Mouse (Mus musculus): Measurements from ENCODE around the gene Gm38119. TPM values are rescaled to one million over a fixed set of nuclear protein-coding genes. Genes with fewer than 3 reads are reported as not detected.

The Gm38119 gene
- not detected for polyA plus RNA-seq (2017; shearing (Covaris generic))

GRCm38 (mm10) chr3:92738996-92739395 is at the start of gene Gm38119:
TSS of gene Gm38119 (minus strand) at chr3:92739096.

GRCm38 (mm10) chr3:92778799-92779198 is 39.9 kb upstream of the Gm38119 start, which contains the start of gene Lce1i:
TSS of gene Lce1i (minus strand) at chr3:92778899.

GRCm38 (mm10) chr3:92764965-92765364 is 26.1 kb upstream of the Gm38119 start, which contains the start of gene Lce1h:
TSS of gene Lce1h (minus strand) at chr3:92765065.

DNA sequence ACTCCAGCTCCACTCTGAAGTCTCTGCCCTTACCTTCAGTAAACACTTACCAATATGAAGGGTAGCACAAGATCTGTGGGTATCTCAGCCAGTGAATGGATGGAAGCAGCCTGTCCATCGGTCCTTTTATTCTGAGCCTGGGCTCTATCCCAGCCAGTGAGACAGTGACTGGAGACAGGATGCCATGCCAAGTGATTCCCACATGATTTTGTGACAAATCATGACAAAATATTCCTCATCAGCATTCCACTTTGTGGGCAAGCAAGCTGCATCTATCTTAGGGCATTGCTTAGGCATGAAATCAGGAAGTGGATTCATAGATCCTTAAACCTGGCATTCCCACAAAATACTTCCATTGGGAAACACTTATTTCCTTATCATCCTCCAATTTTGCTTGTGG is 13.3 kb upstream of the Gm38119 start, which contains the start of gene Lce1g:
Gene Lce1g, minus strand, starts transcription at position 101 of the 400 bp plus-strand sequence.

DNA sequence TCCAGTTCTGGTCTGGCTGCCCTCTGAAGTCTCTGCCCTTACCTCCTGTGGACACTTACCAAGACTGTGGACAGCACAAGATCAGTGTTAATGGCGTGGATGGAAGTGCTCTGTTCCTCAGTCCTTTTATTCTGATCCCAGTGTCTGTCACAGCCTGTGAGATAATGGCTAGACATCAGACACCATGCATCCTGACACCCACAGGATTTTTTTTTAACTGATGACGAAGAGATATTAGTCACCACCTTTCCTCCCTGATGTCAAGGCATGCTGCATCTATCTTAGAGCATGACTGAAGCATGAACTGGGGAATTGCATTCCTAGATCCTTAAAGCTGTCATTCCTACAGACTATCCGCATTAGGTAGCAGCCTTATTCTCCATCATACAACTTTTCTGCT is 18.6 kb downstream of the Gm38119 start, which contains the start of gene Lce1f:
Gene Lce1f, minus strand, starts transcription at position 101 of the 400 bp plus-strand sequence.

GRCm38 (mm10) chr3:92708974-92709373 is 29.9 kb downstream of the Gm38119 start, which contains the start of gene Lce1e:
TSS of gene Lce1e (minus strand) at chr3:92709074.

Other genes with a start within 250 kb of the Gm38119 start
- gene Sprr4, start 238.6 kb downstream of the Gm38119 start, polyA plus RNA-seq (2017; shearing (Covaris generic)), result not detected
- gene 2310046K23Rik, start 204.6 kb downstream of the Gm38119 start, polyA plus RNA-seq (2017; shearing (Covaris generic)), result not detected
- gene Ivl, start 165.4 kb downstream of the Gm38119 start, polyA plus RNA-seq (2017; shearing (Covaris generic)), result not detected
- not detected for gene Smcp, start 150.1 kb downstream of the Gm38119 start, polyA plus RNA-seq (2017; shearing (Covaris generic))
- gene 2210017I01Rik, start 131.6 kb downstream of the Gm38119 start, polyA plus RNA-seq (2017; shearing (Covaris generic)), result not detected
- not detected for gene Lce6a, start 117.4 kb downstream of the Gm38119 start, polyA plus RNA-seq (2017; shearing (Covaris generic))
- not detected for gene Lce1a1, start 90.8 kb downstream of the Gm38119 start, polyA plus RNA-seq (2017; shearing (Covaris generic))
- gene Lce1b, start 82.2 kb downstream of the Gm38119 start, polyA plus RNA-seq (2017; shearing (Covaris generic)), result not detected
- not detected for gene Lce1a2, start 68.8 kb downstream of the Gm38119 start, polyA plus RNA-seq (2017; shearing (Covaris generic))
- gene Lce1c, start 59.8 kb downstream of the Gm38119 start, polyA plus RNA-seq (2017; shearing (Covaris generic)), result not detected
- not detected for gene Lce1d, start 51.9 kb downstream of the Gm38119 start, polyA plus RNA-seq (2017; shearing (Covaris generic))
- not detected for gene Lce1e, start 30.0 kb downstream of the Gm38119 start, polyA plus RNA-seq (2017; shearing (Covaris generic))
- not detected for gene Lce1f, start 18.7 kb downstream of the Gm38119 start, polyA plus RNA-seq (2017; shearing (Covaris generic))
- not detected for gene Lce1g, start 13.2 kb upstream of the Gm38119 start, polyA plus RNA-seq (2017; shearing (Covaris generic))
- gene Lce1h, start 26.0 kb upstream of the Gm38119 start, polyA plus RNA-seq (2017; shearing (Covaris generic)), result not detected
- gene Lce1i, start 39.8 kb upstream of the Gm38119 start, polyA plus RNA-seq (2017; shearing (Covaris generic)), result not detected
- gene Lce1j, start 51.4 kb upstream of the Gm38119 start, polyA plus RNA-seq (2017; shearing (Covaris generic)), result not detected
- gene Lce1k, start 68.8 kb upstream of the Gm38119 start, polyA plus RNA-seq (2017; shearing (Covaris generic)), result not detected
- not detected for gene Kprp, start 88.2 kb upstream of the Gm38119 start, polyA plus RNA-seq (2017; shearing (Covaris generic))
- not detected for gene Lce1l, start 112.2 kb upstream of the Gm38119 start, polyA plus RNA-seq (2017; shearing (Covaris generic))
- under 1 TPM in 1 of 2 experiments, not detected in 1; 0.53 TPM for gene 2310050C09Rik, start 131.1 kb upstream of the Gm38119 start, polyA plus RNA-seq (2017; shearing (Covaris generic))
- not detected for gene Lce3a, start 187.1 kb upstream of the Gm38119 start, polyA plus RNA-seq (2017; shearing (Covaris generic))
- gene Lce3b, start 193.9 kb upstream of the Gm38119 start, polyA plus RNA-seq (2017; shearing (Covaris generic)), result not detected
- not detected for gene Lce3c, start 205.4 kb upstream of the Gm38119 start, polyA plus RNA-seq (2017; shearing (Covaris generic))
- gene Lce3d, start 218.3 kb upstream of the Gm38119 start, polyA plus RNA-seq (2017; shearing (Covaris generic)), result under 1 TPM in 1 of 2 experiments, not detected in 1; 0.34 TPM
- gene Lce3e, start 228.0 kb upstream of the Gm38119 start, polyA plus RNA-seq (2017; shearing (Covaris generic)), result not detected

Data from inflammation-experienced regulatory T-cells (primary cell).